Mouse (Mus musculus) ES-Bruce4 (cell line): ENCODE data around the gene En2.

ENCODE experiments used
- CTCF ChIP-seq: IDR thresholded peaks from one replicate; pipeline ENCODE4 v1.8.1; 2011; ENCODE audit warnings: low read depth, low read length
- EP300 ChIP-seq: IDR thresholded peaks from 2 replicates; pipeline ENCODE4 v1.6.1; 2011; ENCODE audit warnings: low read depth, low read length; ENCODE audit not compliant: insufficient read depth
- POLR2A ChIP-seq: IDR thresholded peaks from one replicate; pipeline ENCODE4 v1.8.1; 2011; ENCODE audit warnings: low read length; ENCODE audit not compliant: insufficient read depth

DNA sequence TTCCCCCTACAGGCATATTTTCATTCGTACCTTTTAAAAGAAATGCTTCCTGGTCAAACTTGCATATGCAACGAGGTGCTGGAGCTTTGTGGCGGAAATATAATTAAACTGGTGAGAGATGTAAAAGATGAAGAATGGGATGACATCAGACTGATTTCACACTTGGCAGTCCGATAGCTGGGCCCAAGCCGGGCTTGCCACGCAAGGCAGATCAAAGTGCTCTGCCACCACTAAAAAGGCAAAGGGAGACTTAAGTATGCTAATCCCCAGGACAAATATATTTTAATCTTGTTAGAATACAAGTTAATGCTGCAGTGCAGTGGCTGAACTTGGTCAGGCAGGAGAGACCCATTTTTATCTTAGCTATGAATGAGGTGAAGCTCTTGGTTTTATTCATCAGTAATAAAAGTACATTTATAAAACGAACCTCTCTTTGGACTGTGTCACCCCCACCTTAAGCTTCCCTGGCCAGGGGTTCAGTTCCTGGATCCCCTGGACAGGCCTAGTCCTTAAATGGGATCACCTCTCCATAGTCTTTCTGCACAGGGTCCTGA is 13.8 kb downstream of the En2 start:
- TF ChIP-seq CTCF = no peak
- no peak for TF ChIP-seq POLR2A
- TF ChIP-seq EP300 = no peak
